Mouse (Mus musculus) hematopoietic stem cell, adult 5-6 weeks (primary cell): ENCODE measurements around the gene Pcx. TPM values are rescaled to one million over a fixed set of nuclear protein-coding genes. Genes with fewer than 3 reads are reported as not detected.

Source experiments
- ATAC-seq, 2 experiments: fragments of 125-278 bp in 1 of 2; replicated peaks in 1 of 2; 2 replicates each; pipeline ENCODE4 v1.8.0; 2016 to 2017; ENCODE audit warnings: inconsistent platforms in 2 of 2, mild to moderate bottlenecking in 2 of 2, moderate number of reproducible peaks in 2 of 2, low read depth in 1 of 2, moderate TSS enrichment in 1 of 2; ENCODE audit not compliant: low FRiP score in 2 of 2, poor library complexity in 2 of 2, severe bottlenecking in 2 of 2, insufficient read depth in 1 of 2, low TSS enrichment in 1 of 2
- total RNA-seq: library from RNA; stranded (forward); fragments of 172-1452, 232-1000 nt; gene quantifications from 2 replicates; pipeline ENCODE4 v1.2.3, GENCODE M21; 2017

Gene Pcx
- 1.2 TPM in 2 replicates for total RNA-seq

DNA sequence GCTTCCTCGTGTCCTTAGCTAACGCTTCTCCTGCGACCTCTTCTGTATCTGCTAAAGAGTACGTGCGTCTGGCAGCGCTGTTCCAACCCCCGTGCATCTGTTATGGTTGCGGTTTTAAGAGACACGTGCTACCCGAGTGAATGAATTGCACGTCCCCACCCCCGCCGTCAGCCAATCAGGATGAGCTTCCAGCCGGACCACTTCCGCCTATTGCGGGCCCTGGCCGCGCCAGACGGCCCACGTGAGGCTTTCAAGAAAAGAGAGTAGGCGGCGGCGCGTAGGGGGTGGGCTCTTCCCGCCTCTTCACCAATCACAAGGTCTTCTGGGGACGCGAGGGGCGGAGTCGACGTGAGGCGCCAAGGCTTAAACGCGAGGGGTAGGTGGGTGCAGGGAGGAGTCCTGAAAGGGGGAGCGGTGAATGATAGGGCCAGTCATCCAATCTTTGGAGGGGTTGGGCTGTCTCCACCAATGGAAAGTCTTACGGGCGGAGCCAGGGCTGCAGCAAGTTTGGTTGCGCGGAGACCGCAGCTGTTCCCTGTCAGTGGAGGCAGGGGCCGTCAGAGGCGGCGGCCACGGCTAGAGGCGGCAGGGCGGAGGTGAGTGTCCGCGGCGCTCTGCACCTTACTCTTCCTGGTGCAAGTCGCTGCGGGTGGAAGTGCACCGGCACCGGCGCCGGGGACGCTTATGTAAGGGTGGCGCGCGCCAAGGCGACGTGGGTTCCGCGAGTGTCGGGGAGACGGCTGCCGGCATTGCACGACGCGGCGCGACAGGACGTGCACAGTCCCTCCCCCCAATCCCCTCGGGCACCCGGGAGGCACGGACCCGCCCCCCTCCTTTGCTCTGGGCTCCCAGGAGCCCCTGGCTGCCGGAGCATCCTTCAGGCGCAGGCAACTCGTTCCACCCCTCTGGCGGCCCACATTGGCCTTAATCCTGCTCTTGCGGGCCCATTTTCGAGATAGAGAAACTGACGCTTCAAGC is at the start of gene Pcx:
Gene Pcx (plus strand): TSS at position 487 of the 978 bp plus-strand sequence.
- ATAC-seq: peak; percentile 97 to 98

DNA sequence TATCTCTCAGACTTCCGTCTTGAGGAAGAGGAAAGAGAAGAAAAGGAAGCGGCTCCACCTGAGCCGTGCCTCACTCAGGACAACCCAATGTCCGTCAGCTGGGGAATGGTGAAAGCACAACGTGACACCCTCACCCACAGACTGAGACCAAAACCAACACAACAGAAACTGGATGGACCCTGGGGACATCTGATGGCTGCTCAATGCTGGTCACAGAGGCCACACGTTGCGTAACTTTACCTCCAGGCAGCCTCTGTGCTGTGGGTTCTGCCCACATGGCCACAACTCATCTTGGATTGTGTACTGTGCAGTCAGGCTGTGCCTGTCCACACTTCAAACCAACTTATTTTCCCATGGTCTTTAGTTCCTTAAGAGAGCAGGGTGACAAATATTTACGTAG is 48.3 kb upstream of the Pcx start:
- no peak for ATAC-seq

DNA sequence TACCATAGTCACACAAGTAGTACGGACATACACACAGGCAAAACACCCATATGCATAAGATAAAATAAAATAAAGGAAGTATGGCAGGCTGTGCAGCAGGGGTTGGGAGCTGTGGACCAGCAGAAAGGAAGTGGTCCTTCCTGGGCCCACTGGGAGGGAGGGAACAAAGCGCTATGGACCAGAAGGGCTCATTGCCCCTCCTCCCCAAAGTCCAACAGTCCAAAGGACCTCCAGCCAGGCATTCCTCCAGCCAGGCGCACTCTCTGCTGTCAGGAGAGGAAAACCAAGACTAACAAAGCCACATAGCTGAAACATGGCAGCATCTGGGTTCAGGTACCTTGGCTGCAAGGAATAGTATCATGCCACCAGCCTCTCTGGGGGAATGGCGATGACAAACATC is 45.6 kb upstream of the Pcx start:
- ATAC-seq: no peak

DNA sequence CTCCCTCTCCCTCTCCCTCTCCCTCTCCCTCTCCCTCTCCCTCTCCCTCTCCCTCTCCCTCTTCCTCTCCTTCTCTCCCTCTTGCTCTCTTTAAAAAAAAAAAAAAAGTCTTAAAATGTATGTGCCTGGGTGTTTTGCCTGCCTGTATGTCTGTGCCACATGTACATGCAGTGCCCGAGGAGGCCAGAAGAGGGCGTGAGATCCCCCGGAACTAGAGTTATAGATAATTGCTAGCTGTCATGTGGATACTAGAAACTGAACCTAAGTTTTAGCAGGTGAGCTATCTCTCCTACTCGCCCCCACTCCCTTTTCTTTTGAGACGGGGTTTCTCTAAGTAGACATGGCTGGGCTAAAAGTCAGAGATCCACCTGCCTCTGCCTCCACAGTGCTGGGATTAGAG is 41.9 kb upstream of the Pcx start:
- no peak for ATAC-seq

DNA sequence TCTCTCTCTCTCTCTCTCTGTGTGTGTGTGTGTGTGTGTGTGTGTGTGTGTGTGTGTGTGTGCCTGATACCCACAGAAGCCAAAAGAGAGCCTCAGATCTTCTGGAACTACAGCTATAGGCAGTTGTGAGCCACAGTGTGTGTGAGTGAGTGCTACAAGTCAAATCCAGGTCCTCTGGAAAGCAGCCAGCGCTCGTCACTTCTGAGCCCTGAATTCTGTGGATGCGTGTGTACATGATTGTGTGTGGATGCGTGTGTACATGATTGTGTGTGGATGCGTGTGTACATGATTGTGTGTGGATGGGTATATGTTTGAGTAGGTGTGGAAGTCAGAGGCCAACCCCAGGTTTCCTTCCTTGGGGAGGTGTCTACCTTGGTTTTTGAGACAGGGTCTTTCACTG is 36.7 kb upstream of the Pcx start:
- no peak for ATAC-seq

DNA sequence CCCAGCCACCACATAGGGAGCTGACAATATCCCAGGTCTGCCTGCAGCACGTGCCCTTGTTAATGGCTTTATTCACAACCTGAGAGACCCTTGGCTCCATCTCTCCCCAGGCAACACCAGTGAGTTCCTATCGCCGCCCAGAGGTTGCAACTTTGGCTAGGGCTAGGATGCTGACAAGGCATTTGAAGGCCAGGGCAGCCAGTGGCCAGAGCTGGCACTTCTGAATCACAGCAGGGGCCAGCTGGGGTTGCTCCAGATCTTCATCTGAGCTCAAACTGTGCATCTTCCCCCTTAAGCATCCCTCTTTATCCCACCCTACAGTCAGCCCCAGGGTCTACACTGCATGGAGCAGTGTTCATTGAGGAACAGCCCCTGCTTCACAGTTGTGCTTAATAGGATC is 35.5 kb upstream of the Pcx start:
- ATAC-seq: no peak

DNA sequence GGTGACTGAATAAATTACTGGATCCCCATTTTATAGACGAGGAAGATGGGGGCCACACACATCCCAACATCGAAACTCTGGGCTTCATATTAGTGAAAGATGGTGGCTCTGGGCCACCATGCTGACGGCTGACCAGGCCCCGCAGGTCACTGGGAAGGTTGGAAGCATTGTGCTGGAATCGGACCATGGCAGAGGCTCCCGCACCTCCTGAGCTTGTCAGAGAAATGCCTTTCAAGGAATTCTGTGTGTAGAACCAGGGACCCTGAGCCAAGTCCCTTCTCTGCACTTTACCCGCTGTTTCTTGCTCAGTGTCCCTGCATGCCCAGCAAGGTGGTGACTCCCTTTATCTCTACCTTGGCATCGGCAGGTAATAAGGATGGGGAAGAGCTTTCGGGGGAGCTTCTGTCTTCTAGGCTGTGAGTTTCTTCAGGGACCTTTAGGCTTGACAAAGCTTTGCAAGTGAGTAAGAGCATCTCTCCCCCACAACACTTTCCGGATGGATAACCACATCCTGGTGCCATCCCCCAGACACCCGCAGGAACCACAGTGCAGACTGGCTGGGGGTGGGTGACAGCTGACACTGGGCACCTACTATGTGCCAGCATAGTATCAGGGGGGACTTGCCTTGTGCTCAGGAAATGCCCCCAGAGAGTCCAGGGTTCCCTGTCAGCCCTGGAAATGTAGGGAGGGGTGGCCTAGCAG is 34.9 kb upstream of the Pcx start:
- no peak for ATAC-seq

DNA sequence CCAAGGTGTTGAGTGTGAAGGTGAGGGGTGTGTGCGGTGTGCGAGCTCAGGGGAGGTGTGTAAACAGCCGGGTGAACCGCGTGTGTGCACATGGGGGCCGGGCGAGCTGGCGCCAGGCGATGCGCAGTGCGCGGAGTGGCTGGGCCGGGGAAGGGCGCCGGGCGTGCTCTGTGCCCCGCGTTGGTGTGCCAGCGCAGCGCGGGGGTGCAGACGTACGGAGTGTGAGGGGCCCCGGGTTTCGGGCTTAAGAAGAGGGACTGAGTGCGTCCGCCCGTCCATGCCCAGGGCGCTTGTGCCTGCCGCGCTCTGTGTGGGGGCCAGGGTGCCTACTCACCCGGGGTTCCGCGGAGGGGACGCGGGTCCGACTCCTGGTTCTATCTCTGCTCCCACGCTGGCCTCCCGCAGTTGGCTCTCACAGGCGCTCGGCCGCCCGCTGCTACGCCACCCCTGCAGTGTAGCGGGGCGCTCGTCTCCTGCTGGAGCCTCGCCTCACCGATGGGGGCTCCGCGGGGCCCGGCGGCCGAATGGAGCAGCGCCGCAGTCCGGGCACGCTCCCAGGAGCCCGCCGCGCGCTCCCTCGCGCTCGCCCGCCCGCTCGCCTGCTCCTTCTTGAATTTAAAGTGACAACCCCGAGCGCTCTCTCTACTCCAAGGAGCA is 33.5 kb upstream of the Pcx start:
- ATAC-seq: peak in 1 of 2 experiments; percentile 31; a peak in 1 of 4 replicates

DNA sequence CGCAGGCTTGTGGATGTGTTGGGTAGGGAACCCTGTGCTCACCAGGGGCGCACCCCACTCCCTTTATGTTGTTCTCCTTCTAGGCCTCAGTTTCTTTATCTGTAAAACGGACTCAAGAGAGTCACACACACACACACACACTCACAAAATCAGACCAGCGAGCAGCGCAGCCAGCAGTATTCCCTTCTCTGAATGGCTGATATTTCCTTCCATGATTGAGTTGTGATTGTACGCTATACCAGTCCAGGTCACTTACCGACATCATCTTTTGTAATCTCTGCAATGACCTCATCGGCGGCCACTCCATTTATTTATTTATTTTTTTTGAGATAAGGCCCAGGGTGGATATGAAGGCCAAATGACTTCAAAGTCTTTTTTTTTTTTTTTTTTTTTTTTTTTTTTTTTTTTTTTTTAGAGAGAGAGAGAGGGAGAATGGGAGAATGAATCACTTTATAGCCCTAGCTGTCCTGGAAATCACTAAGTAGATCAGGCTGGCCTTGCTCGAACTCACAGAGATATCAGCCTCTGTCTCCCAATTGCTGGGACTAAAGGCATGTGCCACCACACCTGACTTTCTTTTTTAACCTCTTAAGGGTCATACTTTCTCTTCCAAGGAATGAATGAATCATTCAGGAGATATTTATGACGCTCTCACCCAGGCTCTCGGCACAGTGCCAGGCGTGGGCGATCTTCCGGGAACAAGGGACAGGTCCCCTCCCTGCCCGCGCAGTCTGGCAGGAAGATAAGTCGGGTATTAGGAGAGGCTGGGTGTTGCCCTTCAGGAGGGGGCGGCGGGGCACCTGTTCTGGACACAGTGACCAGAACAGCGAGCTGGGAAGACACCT is 32.7 kb upstream of the Pcx start, which contains the start of gene Syt12:
Gene Syt12 (minus strand): TSS at position 103 of the 845 bp plus-strand sequence.
- no peak for ATAC-seq

DNA sequence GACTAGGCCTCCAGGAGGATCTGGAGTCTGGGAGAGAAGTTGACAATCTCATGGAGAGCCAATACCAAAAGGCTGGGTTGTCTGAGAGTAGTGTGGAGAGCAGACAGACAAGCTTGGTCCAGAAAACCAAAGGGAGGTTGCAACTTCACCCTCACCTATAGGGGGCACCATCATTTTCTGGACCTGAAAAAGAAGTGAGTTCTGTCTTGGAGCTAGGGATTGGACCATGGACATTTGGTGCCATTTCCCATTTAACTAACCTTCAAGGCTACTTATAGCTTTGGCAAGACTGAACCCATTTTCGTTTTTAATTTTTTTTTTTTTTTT is 32.1 kb upstream of the Pcx start:
- ATAC-seq: no peak

DNA sequence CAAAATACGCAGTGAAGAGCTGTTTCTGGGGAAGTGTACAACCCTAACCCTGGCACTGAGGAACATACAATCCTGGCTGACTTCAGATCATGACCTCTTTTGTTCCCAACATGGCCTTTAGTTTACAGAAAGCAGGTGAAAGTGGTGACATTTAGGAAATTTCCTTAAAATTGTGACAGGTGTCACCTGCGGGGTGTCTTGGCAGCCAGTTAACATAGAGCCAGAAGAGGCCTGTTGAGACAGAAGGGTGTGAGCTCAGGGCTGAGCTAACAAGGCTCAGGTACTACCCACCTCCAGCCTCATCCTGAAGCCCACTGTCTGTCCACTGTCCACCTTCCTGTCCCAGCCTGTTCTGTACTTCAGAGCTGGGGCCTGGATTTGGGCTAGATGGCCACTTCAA is 30.2 kb upstream of the Pcx start:
- ATAC-seq: no peak

DNA sequence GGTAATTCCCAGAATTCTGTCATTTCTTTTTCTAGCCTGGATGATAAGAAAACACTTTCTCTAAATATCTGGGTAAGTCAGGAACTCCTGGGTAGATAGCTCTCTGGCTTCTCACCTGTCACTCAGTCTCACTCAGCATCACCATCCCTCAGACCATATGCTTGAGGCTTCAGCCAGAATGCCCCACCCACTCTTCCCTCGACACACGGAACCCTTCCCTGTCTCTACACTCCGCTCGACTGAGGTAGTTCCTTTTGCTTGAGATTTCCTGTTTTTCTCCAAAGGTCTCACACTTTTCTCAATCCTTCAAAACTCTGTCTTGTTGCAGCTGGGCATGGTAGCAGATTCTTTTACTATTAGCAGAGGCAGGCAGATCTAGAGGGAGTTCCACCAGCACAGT is 28.9 kb upstream of the Pcx start:
- ATAC-seq: no peak

DNA sequence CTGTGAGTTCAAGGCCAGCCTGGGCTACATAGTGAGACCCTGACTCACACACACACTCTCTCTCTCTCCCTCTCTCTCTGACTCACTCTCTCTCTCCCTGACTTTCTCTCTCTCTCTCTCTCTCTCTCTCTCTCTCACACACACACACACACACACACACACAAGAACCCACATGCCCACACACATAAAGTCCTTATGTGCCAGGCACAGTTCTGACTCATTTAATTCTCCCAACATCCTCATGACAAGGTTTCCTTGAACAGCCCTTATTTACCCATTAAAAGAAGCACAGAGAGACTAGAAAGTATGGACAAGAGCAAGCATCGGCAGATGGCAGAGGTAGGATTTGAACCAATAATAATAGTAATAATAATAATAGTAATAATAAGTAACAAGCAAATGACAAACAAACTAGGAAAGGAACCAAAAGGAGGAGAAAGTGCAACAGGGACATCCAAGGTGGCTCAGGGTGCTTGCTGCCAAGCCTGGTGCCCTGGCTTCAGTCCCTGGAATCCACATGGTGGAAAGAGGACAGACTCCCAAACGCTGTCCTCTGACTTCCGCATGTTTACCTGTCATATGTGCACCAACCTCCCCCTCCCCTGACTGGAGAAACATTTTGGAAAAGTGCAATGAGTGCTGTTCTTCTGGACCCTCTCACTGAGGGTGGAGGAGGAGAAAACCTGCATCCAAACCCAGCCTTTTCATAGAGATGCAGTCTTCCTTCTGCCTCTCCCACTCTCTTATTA is 28.0 kb upstream of the Pcx start:
- no peak for ATAC-seq

DNA sequence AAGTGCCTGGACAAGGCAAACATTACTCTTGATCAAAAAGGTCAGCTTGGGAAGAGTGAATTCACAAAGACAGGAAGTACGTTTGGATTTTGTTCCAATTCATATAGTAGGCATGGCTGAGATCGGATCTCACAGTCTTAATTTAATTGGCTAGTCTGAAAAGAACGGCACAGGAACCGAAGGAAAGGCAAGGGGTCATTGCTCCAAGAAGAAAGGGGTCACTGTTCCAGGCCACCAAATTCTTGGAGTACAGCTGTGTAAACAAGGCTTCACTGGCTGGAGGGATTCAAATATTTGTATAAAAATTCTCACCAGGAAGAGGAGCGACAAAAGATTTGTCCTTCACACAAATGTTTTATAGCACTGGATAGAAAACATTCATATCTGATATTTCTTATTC is 25.3 kb upstream of the Pcx start:
- ATAC-seq: no peak

DNA sequence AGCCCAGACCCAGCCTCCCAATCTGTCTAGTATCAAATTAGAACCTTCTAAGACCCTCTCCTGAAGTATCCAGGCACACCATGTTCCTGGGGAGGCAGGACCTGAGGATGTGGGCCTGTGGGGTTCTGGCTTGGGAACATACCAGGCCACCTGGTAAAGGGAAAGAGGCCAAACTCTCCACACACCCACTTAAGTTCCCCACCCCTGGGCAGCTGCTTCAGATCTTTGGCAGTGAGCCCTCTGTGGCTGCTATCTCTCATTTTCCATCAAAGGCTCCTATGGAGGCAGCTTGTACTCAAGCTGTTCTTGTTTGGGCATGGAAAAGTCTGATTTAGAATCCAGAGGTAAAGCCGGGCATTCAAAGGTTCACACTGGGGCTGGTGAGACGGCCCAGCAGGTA is 22.4 kb upstream of the Pcx start:
- no peak for ATAC-seq

DNA sequence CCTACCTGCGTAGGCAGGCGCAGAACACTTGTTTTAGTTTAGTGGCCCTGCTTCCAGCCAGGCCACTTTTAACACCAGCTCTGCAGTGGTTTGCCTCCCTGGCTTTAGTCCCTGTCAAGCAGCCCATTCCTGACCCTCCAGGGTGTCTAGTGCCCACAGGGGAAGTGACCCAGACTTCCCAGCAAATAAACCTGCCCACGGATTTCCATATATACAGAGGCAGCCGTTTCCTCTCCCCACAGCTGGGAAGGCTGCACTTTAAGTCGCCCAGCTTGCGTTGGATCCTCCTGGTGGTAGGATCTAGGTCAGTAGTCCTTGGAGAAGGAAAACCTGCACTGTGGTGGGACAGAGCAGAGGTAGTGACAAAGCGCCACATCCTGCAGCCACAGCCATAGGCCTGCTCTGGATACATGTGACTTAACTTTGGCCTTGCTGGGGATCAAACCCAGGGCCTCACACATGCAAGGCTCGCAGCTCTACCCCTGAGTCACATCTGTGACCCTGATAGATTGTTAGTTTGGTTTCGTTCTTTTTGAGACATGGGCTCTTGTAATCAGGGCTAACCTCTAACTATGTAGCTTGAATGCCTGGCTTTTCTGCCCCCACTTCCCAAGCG is 19.1 kb upstream of the Pcx start:
- no peak for ATAC-seq
